Mouse (Mus musculus) lung, embryonic 16.5 days (tissue): Measurements from ENCODE around the gene Spats2. TPM values are rescaled to one million over a fixed set of nuclear protein-coding genes. Genes with fewer than 3 reads are reported as not detected.

ENCODE experiments used
- ATAC-seq: fragments of 200-750 bp; cut with Nextera tagmentation; 2 replicates; pipeline ENCODE4 v1.8.0; 2017; ENCODE audit warnings: low read depth, mild to moderate bottlenecking, moderate library complexity
- H3K27ac ChIP-seq: fragments of 300-500 bp; sonication (generic); 2 replicates; pipeline ENCODE4 v1.5.1; 2014; ENCODE audit warnings: mild to moderate bottlenecking, control low read depth, low read length
- H3K27me3 ChIP-seq: fragments of 300-500 bp; sonication (generic); 2 replicates; pipeline ENCODE4 v1.6.1; 2014; ENCODE audit warnings: low read depth, low read length, mixed read lengths; ENCODE audit not compliant: control insufficient read depth, insufficient read depth
- H3K36me3 ChIP-seq: fragments of 300-500 bp; sonication (generic); 2 replicates; pipeline ENCODE4 v1.6.1; 2014; ENCODE audit warnings: low read length; ENCODE audit not compliant: control insufficient read depth, insufficient read depth
- H3K4me1 ChIP-seq: fragments of 300-500 bp; sonication (generic); replicated peaks from 2 replicates; pipeline ENCODE4 v1.6.1; 2014; ENCODE audit warnings: low read length, mixed read lengths; ENCODE audit not compliant: control insufficient read depth, insufficient read depth
- H3K4me2 ChIP-seq: fragments of 300-500 bp; sonication (generic); 2 replicates; pipeline ENCODE4 v1.6.1; 2014; ENCODE audit warnings: low read depth, low read length, control low read depth
- H3K4me3 ChIP-seq: fragments of 300-500 bp; sonication (generic); 2 replicates; pipeline ENCODE4 v1.5.1; 2014; ENCODE audit warnings: mild to moderate bottlenecking, low read length, control low read depth
- H3K9ac ChIP-seq: fragments of 300-500 bp; sonication (generic); 2 replicates; pipeline ENCODE4 v1.6.1; 2014; ENCODE audit warnings: low read length, control low read depth
- H3K9me3 ChIP-seq: fragments of 300-500 bp; sonication (generic); 2 replicates; pipeline ENCODE4 v1.6.1; 2016; ENCODE audit warnings: low read length; ENCODE audit not compliant: control insufficient read depth
- WGBS: fragments of 180-500 bp; shearing (Covaris S2); extraction: QIAGEN DNeasy Blood & Tissue Kit; methylation state at CpG from one replicate; pipeline ENCODE4 v1.1.7; 2014; 5-methylcytosine and 5-hydroxymethylcytosine counted together
- microRNA-seq: library from miRNA; unstranded; fragments of <30 nt; microRNA quantifications from one replicate; pipeline ENCODE4, GENCODE M21; 2016
- polyA plus RNA-seq: library from polyadenylated mRNA; unstranded; fragments of >200 nt; fragmentation: Nextera tagmentation; extraction: Ambion mirVana; gene quantifications from 2 replicates; pipeline ENCODE4 v1.2.1, GENCODE M21; 2015

The Spats2 gene
- polyA plus RNA-seq, 1 experiment from 2014 or later = 30.1 TPM

DNA sequence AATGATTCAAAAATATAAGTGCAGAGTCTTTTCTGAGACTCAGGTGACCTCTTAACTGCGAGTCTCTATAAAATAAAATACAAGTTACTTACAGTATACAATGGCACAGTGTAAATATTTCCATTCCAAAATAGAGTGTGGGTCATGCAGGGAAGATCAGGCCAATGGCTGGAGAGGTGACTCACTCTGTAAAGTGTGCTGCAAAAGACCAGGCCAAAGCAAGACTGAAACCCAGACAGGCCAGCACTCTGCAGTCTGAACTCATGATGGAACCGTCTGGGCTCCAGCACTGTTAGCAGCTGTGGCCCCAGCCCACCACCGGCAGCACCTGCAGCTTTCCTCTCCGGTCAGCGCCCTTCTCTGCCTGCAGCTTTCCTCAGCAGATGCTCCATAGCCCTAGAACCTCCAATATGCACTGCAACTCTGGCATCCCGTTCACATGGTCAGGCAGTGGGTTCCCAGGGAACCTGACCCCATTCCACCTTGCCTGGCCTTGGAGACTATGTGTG lies 129.6 kb downstream of the Spats2 start:
- no peak overlapping the region for H3K4me2 ChIP-seq
- no peak overlapping the region for H3K9ac ChIP-seq
- H3K27me3 ChIP-seq = no peaks in the 10 kb centered on the region
- no peak overlapping the region for H3K27ac ChIP-seq
- H3K4me3 ChIP-seq = no peak overlapping the region
- H3K9me3 ChIP-seq = no peaks in the 10 kb centered on the region
- peaks cover 12% of the 10 kb centered on the region; the same call in 1 of the 2 replicates for H3K4me1 ChIP-seq
- WGBS = 80% methylated on average over 6 of the region's 6 CpGs
- H3K36me3 ChIP-seq = no peaks in the 10 kb centered on the region
- no peak for ATAC-seq

DNA sequence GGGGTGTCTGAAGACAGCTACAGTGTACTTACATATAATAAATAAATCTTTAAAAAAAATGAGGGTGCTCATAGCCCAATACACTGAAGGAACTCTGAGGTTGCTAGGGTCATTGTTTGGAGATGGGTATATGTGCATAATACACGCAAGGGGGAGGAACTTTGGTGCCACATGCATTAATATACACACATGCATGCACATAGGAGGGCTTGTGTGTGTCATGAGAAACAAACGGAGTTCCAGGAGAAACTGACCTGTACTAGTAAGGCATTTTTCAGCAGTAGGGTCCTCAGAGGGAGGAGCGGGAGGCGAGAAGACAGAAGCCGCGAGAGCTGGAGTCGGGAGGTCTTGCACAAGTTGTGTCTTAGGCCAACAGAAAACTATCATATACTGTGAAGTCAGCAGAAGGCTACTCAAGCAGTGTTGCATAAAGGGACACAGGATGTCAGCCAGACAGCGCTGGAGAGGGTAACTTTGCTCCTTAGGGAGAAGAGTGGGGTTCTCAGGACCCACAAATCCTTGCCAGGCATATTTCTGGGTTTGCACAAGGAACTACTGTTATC lies 133.5 kb downstream of the Spats2 start:
- WGBS = 44% methylated on average over 8 of the region's 8 CpGs
- peak; percentile 93 for ATAC-seq
- H3K9ac ChIP-seq = peak overlapping the region; percentile 40; the same call in 1 of the 2 replicates

DNA sequence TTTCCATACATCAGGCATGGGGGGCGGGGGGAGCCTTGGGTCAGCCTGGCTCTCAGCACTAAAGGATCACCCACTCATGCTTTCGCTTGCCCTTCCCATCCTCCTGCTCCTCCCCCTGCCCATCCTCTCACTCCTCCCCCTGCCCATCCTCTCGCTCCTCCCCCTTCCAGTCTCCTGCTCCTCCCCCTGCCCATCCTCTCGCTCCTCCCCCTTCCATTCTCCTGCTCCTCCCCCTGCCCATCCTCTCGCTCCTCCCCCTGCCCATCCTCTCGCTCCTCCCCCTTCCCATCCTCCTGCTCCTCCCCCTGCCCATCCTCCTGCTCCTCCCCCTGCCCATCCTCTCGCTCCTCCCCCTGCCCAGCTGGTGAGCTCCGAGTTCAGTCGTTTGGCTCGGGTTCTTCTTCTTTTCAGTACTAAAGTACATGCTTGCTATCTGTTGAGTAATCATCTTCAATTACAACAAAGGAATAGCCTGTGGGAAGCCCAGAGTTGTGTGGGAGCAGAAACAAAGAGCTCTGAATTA lies 134.1 kb downstream of the Spats2 start:
- Histone ChIP-seq H3K27ac (peak overlapping the region; percentile 88), H3K4me3 (peak overlapping the region; percentile 30), H3K9me3 (no peaks in the 10 kb centered on the region), H3K4me2 (peak overlapping the region; percentile 59), H3K27me3 (no peaks in the 10 kb centered on the region), H3K9ac (peak overlapping the region; percentile 40; the same call in 1 of the 2 replicates), H3K36me3 (no peaks in the 10 kb centered on the region), H3K4me1 (peaks cover 8% of the 10 kb centered on the region; the same call in 1 of the 2 replicates)
- ATAC-seq = peak; percentile 90
- WGBS = under 1% methylated on average over 9 of the region's 10 CpGs

More for the DNA sequence above, 133.5 kb downstream of the Spats2 start:
- H3K27ac ChIP-seq = peak overlapping the region; percentile 88
- peak overlapping the region; percentile 30 for H3K4me3 ChIP-seq
- H3K4me1 ChIP-seq = peaks cover 8% of the 10 kb centered on the region; the same call in 1 of the 2 replicates
- H3K27me3 ChIP-seq = no peaks in the 10 kb centered on the region
- H3K36me3 ChIP-seq = no peaks in the 10 kb centered on the region
- no peaks in the 10 kb centered on the region for H3K9me3 ChIP-seq
- peak overlapping the region; percentile 59 for H3K4me2 ChIP-seq

DNA sequence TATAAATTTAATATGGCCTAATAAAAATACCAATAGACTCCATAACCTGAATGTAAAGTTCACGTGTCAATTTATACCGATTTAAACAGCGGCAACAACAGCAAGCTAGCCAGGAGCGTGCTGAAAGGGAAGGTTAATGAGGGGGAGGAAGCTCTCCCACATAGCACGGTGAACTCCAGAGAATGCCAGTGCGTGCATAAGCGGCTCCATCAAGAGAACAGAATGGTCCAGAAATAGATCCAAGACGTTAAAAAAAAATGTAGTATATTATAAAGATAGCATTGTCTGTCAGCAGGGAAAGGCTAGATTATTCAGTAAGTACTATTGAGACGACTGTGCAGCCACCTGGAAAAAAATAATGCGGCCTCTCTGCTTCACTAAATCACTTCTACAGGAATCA lies 137.0 kb downstream of the Spats2 start:
- no peak overlapping the region for H3K4me2 ChIP-seq
- no peaks in the 10 kb centered on the region for H3K36me3 ChIP-seq
- H3K9ac ChIP-seq = no peak overlapping the region
- WGBS = 55% methylated on average over 10 of the region's 10 CpGs
- H3K4me1 ChIP-seq = peaks cover 8% of the 10 kb centered on the region; the same call in 1 of the 2 replicates
- no peak overlapping the region for H3K4me3 ChIP-seq
- no peaks in the 10 kb centered on the region for H3K27me3 ChIP-seq
- no peaks in the 10 kb centered on the region for H3K9me3 ChIP-seq
- no peak for ATAC-seq
- H3K27ac ChIP-seq = no peak overlapping the region

Small RNA genes lying within 50 kb of the gene (microRNA-seq; reads per million reads assigned to microRNA genes)
- gene Mir6960 = 2.6 reads per million, percentile 6 among the genes with 10 or more reads in this experiment

Other genes starting within 250 kb of the Spats2 start
- 9.4 and 12.1 TPM in 2 replicates for gene Rhebl1, start 231.4 kb upstream of the Spats2 start, polyA plus RNA-seq
- gene Dhh, start 227.4 kb upstream of the Spats2 start, polyA plus RNA-seq = 1.4 and 2.4 TPM in 2 replicates
- 15.7 and 17.3 TPM in 2 replicates for gene Lmbr1l, start 207.7 kb upstream of the Spats2 start, polyA plus RNA-seq
- 1,812 and 1,892 TPM in 2 replicates for gene Tuba1b, start 191.4 kb upstream of the Spats2 start, polyA plus RNA-seq
- gene Gm49450, start 172.4 kb upstream of the Spats2 start, polyA plus RNA-seq = not detected in 2 replicates
- gene Tuba1a, start 172.2 kb upstream of the Spats2 start, polyA plus RNA-seq = 870 and 906 TPM in 2 replicates
- gene Tuba1c, start 96.0 kb upstream of the Spats2 start, polyA plus RNA-seq = 226 and 230 TPM in 2 replicates
- gene Prph, start 70.7 kb upstream of the Spats2 start, polyA plus RNA-seq = 3.9 and 4.5 TPM in 2 replicates
- 39.5 and 41.1 TPM in 2 replicates for gene Troap, start 51.3 kb upstream of the Spats2 start, polyA plus RNA-seq
- gene C1ql4, start 38.1 kb upstream of the Spats2 start, polyA plus RNA-seq = not detected in 2 replicates
- 1.6 and 2.4 TPM in 2 replicates for gene Dnajc22, start 32.7 kb upstream of the Spats2 start, polyA plus RNA-seq
- gene Kcnh3, start 98.9 kb downstream of the Spats2 start, polyA plus RNA-seq = 0.69 and 0.82 TPM in 2 replicates
- gene Mcrs1, start 126.0 kb downstream of the Spats2 start, polyA plus RNA-seq = 131 and 135 TPM in 2 replicates
- gene Prpf40b, start 169.2 kb downstream of the Spats2 start, polyA plus RNA-seq = 54.0 and 55.1 TPM in 2 replicates
- 0.15 and 0.23 TPM in 2 replicates for gene Fam186b, start 170.0 kb downstream of the Spats2 start, polyA plus RNA-seq
- gene Fmnl3, start 244.6 kb downstream of the Spats2 start, polyA plus RNA-seq = 29.1 and 29.3 TPM in 2 replicates